In genomic region chr7:80132541-80132940, GRCm38 (mm10) we compare ENCODE assay signal across 9 mouse cellular contexts. TPM values are rescaled to one million over a fixed set of nuclear protein-coding genes. Genes with fewer than 3 reads are reported as not detected.
DNase-seq lines count a peak whose midpoint lies in the region; ATAC-seq and TF ChIP-seq lines count a peak whose summit lies in the region.
"Had no signal": no experiment of that assay in that cellular context is flagged by ENCODE, and none has a peak within 500 bp of the region (broad histone marks: within the 10 kb centered on the region; RNA-seq: fewer than 3 reads in every experiment).

No protein-coding gene starts in this region.

- H3K4me3 ChIP-seq in G1E (ENCODE audit: low read depth, low read length): no peak overlapping the region
- H3K4me3 ChIP-seq in limb, embryonic 11.5 days (ENCODE audit: low read depth, low read length): no peak overlapping the region
- H3K4me3 ChIP-seq: midbrain, embryonic 12.5 days had no signal

- no peak overlapping the region for H3K9ac ChIP-seq in limb, embryonic 11.5 days (ENCODE audit: low read length)
- H3K9ac ChIP-seq: midbrain, embryonic 12.5 days had no signal

- peak; percentile 8; the same call in 1 of the 2 replicates for ATAC-seq in G1E (ENCODE audit: extremely low read depth, insufficient number of reproducible peaks, low FRiP score, poor library complexity, severe bottlenecking)
- no peak for ATAC-seq in limb, embryonic 11.5 days (ENCODE audit: insufficient number of reproducible peaks, low FRiP score, low TSS enrichment, low read depth)

- no peak overlapping the region for H3K4me2 ChIP-seq in limb, embryonic 11.5 days (ENCODE audit: low read depth, severe bottlenecking)
- H3K4me2 ChIP-seq: midbrain, embryonic 12.5 days had no signal

- DNase-seq in heart, postnatal 4 days: peak; percentile 72
- no peak for DNase-seq in heart, adult 9 months (ENCODE audit: low spot score in 2 of 2)
- DNase-seq in A20 (ENCODE audit: low read depth, low spot score) (peak; percentile 91), G1E (ENCODE audit: low spot score) (peak; percentile 37)
- peak; percentile 75 for DNase-seq in embryo, embryonic 10.5 days (ENCODE audit: low spot score)
- peak; percentile 65 for DNase-seq in limb, embryonic 11.5 days (ENCODE audit: low spot score)
- peak; percentile 63 for DNase-seq in right cerebral cortex, postnatal 4 days
- no peak for DNase-seq in urinary bladder, postnatal 10 days (ENCODE audit: low spot score)

- 53% methylated on average over 9 of the region's 9 CpGs for WGBS in limb, embryonic 11.5 days

- peaks cover 38% of the 10 kb centered on the region for H3K4me1 ChIP-seq in G1E (ENCODE audit: insufficient read depth, low read depth, low read length)
- H3K4me1 ChIP-seq in limb, embryonic 11.5 days (ENCODE audit: control insufficient read depth, insufficient read depth, low read length): no peaks in the 10 kb centered on the region
- H3K4me1 ChIP-seq: midbrain, embryonic 12.5 days had no signal

- H3K9me3 ChIP-seq in G1E (replicated peaks): peaks cover 12% of the 10 kb centered on the region
- no peaks in the 10 kb centered on the region for H3K9me3 ChIP-seq in limb, embryonic 11.5 days (ENCODE audit: control insufficient read depth, low read length)

- H3K27me3 ChIP-seq in G1E (ENCODE audit: insufficient read depth, low read length): peaks cover 4% of the 10 kb centered on the region; the same call in 1 of the 2 replicates
- H3K27me3 ChIP-seq in limb, embryonic 11.5 days (ENCODE audit: control insufficient read depth, insufficient read depth, low read length): no peaks in the 10 kb centered on the region
- H3K27me3 ChIP-seq: midbrain, embryonic 12.5 days had no signal

- H3K27ac ChIP-seq in limb, embryonic 11.5 days (replicated peaks; ENCODE audit: low read depth, low read length): no peak overlapping the region
- H3K27ac ChIP-seq: midbrain, embryonic 12.5 days had no signal

- peak; percentile 61 for TF ChIP-seq CTCF in G1E (IDR thresholded peaks at IDR 0.05; ENCODE audit: low read depth, low read length)

- H3K36me3 ChIP-seq in G1E (replicated peaks): peaks cover 10% of the 10 kb centered on the region
- no peaks in the 10 kb centered on the region for H3K36me3 ChIP-seq in limb, embryonic 11.5 days (ENCODE audit: control insufficient read depth, insufficient read depth, low read length)
- H3K36me3 ChIP-seq: midbrain, embryonic 12.5 days had no signal

RNA-seq across cellular contexts. Expression of gene Idh2, which starts 17.3 kb away (rescaled TPM):
- total RNA-seq in heart, postnatal 4 days (2021): 1,000 to 10,000 TPM; 1,640 to 1,742 TPM
- total RNA-seq in G1E (2014; fragmentation: Nextera tagmentation) (58.5 and 87.5 TPM in 2 replicates), G1E (2017) (98.7 and 106 TPM in 2 replicates)
- polyA plus RNA-seq in G1E (2012): 90.0 and 114 TPM in 2 replicates
- polyA plus RNA-seq in limb, embryonic 11.5 days (2014; fragmentation: Nextera tagmentation; extraction: Ambion mirVana): 540 and 555 TPM in 2 replicates

RNA-seq across cellular contexts. Expression of gene Sema4b, which starts 54.1 kb away (rescaled TPM):
- 10 to 100 TPM; 14.3 to 16.1 TPM for total RNA-seq in heart, postnatal 4 days (2021)
- total RNA-seq in G1E (2014; fragmentation: Nextera tagmentation): 35.6 and 69.0 TPM in 2 replicates
- total RNA-seq in G1E (2017): 21.7 and 23.9 TPM in 2 replicates
- 19.0 and 26.5 TPM in 2 replicates for polyA plus RNA-seq in G1E (2012)
- polyA plus RNA-seq in limb, embryonic 11.5 days (2014; fragmentation: Nextera tagmentation; extraction: Ambion mirVana): 8.3 and 9.0 TPM in 2 replicates

Comparison
In these comparisons a context has a peak if more than half of its experiments do, and no peak if none do; other contexts are left out.
1. DNase-seq: peak in heart, postnatal 4 days (single experiment), A20 (single experiment), G1E (single experiment), embryo, embryonic 10.5 days (single experiment), limb, embryonic 11.5 days (single experiment) and right cerebral cortex, postnatal 4 days (single experiment); none in heart, adult 9 months (0 of 2) and urinary bladder, postnatal 10 days (single experiment).
2. RNA of gene Idh2, which starts 17.3 kb away (total RNA-seq): 1,640 to 1,742 TPM in heart, postnatal 4 days; 58.5 to 106 TPM in G1E; every median in the first group is over 10 times any median in the second.